Mouse (Mus musculus) gastrocnemius, adult 18-20 months (tissue): ENCODE data around the gene Dis3l. TPM values are rescaled to one million over a fixed set of nuclear protein-coding genes. Genes with fewer than 3 reads are reported as not detected.
"Not testable (repeated sequence)": the region's sequence is repeated elsewhere in the genome, so short reads cannot be mapped to it uniquely, and the experiment has no call there.

Source experiments
- DNase-seq: peaks from one replicate; pipeline ENCODE4 v3.0.0; 2021; ENCODE audit warnings: low spot score
- total RNA-seq, 2 experiments: library from RNA; stranded (reverse); gene quantifications; 2 replicates each; pipeline ENCODE4 v1.2.3; 2021

Dis3l gene
- total RNA-seq, 2 experiments from 2014 or later: 22.5 to 24.6 TPM

GRCm38 (mm10) chr9:64323976-64324375 is 17.1 kb downstream of the Dis3l start:
- no peak for DNase-seq

DNA sequence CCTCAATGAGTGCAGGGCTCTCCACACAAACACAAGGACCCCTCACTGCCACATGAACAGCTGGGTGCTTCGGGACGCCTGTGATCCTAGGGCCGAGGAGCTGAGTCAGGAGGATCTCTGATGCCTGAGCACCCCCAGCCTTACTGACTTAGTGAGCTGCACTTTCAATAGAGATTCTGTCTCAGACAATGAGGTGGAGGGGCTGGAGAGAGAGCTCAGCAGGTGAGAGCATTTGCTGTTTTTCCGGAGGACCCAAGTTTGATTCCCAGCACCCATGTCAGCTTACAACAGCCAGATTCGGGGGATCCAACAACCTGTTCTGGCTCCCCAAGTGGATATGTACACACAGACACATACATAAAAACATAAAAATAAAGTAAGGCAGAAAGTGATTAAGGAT is 24.1 kb downstream of the Dis3l start:
- no peak for DNase-seq

- no peak for DNase-seq
Measured at GRCm38 (mm10) chr9:64314696-64315095, 26.4 kb downstream of the Dis3l start.

GRCm38 (mm10) chr9:64312128-64312527 is 29.0 kb downstream of the Dis3l start:
- no peak for DNase-seq

DNA sequence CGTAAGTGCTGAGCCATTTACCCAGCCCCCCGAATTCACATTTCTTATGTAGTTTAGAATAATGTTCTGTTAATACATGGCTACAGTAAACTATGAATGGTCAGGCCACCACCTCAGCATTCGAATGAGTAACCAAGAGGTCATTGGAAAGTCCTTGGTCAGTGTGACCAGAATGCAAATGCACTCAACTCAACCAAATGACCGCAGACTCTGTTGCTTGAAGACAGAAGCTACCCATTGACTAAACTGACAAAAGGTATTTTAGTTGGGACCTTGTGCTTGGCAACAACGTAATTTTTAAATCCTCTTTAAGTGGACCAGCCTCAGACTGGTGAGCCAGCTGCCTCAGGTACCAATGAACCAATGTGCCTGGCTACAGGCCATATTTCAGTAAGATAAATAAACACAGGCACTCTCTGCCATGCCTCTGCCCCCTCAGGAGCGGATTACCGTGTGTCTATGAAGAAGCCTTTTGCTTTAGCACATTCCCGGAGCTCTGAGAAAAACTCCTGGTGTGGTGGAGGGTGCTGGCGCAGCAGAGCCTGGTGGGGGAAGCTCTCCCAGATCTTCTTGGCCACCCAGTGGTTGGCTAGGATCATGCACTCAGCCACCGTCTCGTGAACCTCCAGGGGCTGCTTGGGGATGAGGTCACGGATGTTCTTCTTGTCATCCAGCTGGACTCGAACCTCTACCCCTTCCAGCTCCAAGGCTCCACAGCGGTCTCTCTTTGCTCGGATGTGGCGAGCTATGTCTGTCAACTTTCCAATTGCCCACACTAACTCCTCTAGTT is 29.9 kb downstream of the Dis3l start:
- DNase-seq: no peak

DNA sequence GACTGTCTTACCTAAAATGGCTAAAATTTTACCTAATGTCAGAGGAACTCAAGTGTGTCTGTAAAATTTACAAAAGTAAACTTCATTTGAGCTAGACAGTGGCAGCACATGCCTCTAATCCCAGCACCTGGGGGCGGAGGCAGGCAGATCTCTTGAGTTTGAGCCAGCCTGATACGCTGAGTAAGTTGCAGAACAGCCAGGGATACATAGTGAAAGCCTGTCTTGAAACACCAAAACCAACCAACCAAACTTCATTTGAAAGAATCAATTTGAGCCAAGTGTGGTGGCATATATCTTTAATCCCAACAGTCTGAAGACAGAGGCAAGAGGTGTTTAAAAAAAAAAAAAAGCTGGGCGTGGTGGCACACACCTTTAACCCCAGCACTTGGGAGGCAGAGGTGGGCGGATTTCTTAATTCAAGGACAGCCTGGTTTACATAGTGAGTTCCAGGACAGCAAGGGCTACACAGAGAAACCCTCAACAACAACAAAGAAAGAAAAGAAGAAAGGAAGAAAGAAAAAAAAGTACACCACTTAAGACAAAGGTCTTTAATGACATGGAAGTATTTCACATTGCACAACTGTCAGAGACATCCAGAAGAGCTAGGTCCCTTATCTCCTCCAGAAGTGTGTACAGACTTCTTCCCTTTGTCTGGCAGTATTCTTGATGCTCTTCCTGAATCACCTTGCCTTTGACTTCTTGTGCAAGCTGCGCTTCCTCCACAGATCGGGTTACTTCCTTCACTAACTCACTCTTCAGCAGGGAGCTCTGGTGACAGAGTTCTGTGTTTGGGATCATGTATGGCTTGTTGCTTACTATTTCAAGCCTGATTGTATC is 34.4 kb downstream of the Dis3l start:
- no peak for DNase-seq

- DNase-seq: not testable (repeated sequence)
Measured at GRCm38 (mm10) chr9:64303086-64303485, 38.0 kb downstream of the Dis3l start.

- no peak for DNase-seq
Measured at GRCm38 (mm10) chr9:64282404-64282987, 58.6 kb downstream of the Dis3l start.

DNA sequence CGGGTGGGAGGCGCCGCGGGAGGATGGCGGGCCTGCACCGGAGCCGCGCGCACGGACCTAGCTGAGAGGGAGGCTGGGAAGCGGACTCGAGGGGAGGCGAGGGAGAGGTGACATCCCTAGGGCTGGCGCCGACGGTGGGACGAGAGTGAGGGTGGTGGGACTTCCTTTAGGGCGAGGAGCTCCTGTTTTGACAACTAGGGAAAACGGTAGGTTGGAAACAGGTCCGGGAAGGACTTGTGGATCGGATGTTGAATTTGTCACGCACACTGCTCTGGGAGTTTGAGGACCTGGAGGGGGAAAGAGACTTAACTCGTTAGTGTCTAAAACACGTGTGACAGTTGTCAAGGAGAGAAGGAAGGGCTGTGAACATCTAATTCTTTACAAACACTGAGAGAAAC is 59.3 kb downstream of the Dis3l start:
- DNase-seq: no peak

GRCm38 (mm10) chr9:64281105-64281780 is 59.8 kb downstream of the Dis3l start, which contains the start of gene Tipin:
Tipin (plus strand) TSS chr9:64281581.
- DNase-seq: peak; percentile 96

DNA sequence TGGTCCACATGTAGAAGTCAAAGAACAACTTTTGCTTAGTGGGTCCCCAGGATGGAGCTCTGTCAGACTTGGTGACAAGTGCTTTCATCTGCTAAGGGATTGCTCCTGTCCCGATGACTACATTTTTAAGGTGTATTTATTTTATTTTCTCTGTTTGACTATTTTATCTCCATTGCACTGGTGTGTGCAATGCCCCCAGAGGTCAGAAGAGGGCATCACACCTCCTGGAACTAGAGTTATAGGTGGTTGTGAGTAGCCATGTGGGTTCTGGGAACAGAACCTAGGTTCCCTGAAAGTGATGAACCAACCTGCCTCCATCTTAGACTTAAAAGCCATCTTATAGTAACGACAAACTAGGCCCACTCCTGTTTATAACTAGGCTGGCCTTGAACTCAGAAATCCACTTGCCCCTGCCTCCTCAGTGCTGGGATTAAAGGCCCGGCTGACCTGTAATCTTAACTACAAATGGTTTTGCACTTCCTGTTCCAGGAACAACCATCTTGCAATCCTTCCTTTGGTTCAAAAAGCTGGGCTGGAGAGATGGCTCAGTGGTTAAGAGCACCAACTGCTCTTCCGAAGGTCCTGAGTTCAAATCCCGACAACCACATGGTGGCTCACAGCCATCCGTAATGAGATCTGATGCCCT is 62.3 kb downstream of the Dis3l start:
- DNase-seq: no peak

DNA sequence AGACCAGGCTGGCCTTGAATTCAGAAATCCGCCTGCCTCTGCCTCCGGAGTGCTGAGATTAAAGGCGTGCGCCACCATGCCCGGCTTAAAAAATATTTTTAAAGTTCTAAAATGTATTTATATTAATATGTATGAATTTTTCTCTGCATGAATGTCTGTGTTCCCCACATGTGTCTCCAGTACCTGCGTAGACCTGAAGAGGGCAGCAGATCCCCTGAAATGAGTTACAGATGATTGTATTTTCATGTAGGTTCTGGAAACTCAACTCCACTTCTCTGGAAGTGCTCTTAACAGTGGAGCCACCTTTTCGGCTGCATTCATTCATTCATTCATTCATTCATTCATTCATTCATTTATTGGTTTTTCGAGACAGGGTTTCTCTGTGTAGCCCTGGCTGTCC is 63.4 kb downstream of the Dis3l start:
- DNase-seq: peak; percentile 55

- no peak for DNase-seq
Measured at GRCm38 (mm10) chr9:64274919-64275318, 66.2 kb downstream of the Dis3l start.

- no peak for DNase-seq
Measured at GRCm38 (mm10) chr9:64274291-64274690, 66.8 kb downstream of the Dis3l start.

- DNase-seq: no peak
Measured at GRCm38 (mm10) chr9:64273757-64274156, 67.3 kb downstream of the Dis3l start.

GRCm38 (mm10) chr9:64272611-64273010 is 68.5 kb downstream of the Dis3l start:
- peak; percentile 48 for DNase-seq

GRCm38 (mm10) chr9:64271249-64271648 is 69.8 kb downstream of the Dis3l start:
- no peak for DNase-seq

- DNase-seq: not testable (repeated sequence)
Measured at GRCm38 (mm10) chr9:64268836-64269235, 72.3 kb downstream of the Dis3l start.

DNA sequence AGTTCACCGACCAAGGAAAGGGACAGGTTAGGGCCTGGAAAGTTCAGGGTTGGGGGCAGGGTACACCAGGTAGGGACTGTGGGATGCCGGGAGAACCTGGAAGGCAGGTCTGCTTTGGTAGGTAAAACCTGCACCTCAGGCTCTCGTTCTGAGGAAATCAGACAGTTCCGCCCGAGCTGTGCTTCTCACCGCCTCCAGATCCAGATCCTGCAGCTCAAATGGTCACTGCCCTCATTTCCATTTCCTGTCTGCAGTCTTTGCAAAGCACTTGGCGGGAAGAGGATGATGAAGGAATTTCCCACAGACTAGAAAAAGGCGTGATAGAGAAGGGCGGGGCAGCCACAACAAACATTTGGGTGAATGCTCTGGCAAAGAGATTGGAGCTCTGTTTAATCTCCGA is 72.9 kb downstream of the Dis3l start:
- no peak for DNase-seq

DNA sequence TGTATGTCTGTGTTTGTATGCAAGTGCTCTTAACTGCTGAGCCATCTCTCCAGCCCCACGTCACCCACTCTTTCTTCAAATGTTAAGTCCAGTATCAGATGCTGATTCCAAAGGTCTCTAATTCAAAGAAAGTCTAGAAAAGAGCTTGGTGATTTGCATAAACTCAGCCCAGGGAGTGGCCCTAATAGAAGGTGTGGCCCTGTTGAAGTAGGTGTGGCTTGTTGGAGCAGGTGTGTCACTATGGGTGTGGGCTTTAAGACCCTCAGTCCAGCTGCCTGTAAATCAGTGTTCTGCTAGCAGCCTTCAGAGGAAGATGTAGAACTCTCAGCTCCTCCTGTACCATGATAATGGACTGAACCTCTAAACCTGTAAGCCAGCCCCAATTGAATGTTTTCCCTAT is 73.9 kb downstream of the Dis3l start:
- DNase-seq: no peak

DNA sequence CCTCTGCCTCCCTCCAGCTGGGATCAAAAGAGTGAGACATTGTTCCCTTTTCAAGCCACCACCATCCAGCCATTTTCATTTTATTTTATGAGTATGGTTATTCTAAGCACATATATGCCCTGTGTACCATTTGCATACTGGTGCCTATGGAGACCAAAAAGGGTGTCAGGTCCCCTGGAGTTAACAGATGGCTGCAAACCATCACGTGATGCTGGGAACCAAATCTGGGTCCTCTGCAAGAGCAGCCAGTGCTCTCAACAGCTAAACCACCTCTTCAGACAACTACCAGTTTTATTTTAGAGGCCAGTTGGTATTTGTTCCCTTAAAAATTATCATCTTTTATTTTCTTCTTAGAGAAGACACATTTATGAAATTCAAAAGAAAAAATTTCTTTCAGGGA is 76.3 kb downstream of the Dis3l start:
- DNase-seq: no peak
